Mouse (Mus musculus) kidney, adult 2 months (tissue): ENCODE data around the gene Ttc26.

Experiments used
- CTCF ChIP-seq: fragments of 200-500 bp; conservative IDR thresholded peaks from 2 replicates; pipeline ENCODE4 v1.5.1; 2011; ENCODE audit warnings: low read depth, mild to moderate bottlenecking, control low read depth, low read length, moderate library complexity, mixed read lengths; ENCODE audit not compliant: insufficient read depth, insufficient read length
- POLR2A ChIP-seq: fragments of 200-500 bp; IDR thresholded peaks from one replicate; pipeline ENCODE4 v1.6.1; 2011; ENCODE audit warnings: low read depth, low read length, control low read depth

- no peak for TF ChIP-seq CTCF
- TF ChIP-seq POLR2A, result no peak
Measured at GRCm38 (mm10) chr6:38349806-38350205, 31.5 kb upstream of the Ttc26 start.
